Mouse (Mus musculus) ES-Bruce4 (cell line): ENCODE data around the gene Sar1b.

Experiments used
- CTCF ChIP-seq: IDR thresholded peaks from one replicate; pipeline ENCODE4 v1.8.1; 2011; ENCODE audit warnings: low read depth, low read length
- POLR2A ChIP-seq: IDR thresholded peaks from one replicate; pipeline ENCODE4 v1.8.1; 2011; ENCODE audit warnings: low read length; ENCODE audit not compliant: insufficient read depth

DNA sequence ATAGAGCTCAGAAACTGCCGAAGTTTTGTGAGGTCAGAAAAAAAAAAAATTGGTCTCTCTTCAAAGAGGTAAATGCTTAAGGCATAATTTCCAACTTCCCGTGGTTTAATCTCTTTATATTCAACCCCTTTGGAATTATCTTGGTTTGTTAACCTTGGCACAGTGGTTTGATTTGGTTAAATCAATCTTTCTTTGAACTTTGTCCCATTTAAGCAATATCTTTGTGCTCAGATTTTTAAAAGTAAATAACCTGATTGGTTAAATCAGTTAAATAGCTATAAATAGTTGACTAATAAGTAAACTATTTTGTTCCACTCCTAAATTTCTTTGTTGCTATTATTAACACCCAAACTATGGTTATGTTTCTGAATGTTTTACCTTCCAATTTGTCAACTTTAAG is 4.2 kb upstream of the Sar1b start:
- TF ChIP-seq POLR2A (no peak), CTCF (no peak)
